Mouse (Mus musculus): ENCODE measurements at regions not wholly inside any gene's neighbourhood (a gene's known extent, or its start where the extent isn't known, plus 50 kb on each side); places are given as distances from the start of the nearest gene placed in this dataset.

DNA sequence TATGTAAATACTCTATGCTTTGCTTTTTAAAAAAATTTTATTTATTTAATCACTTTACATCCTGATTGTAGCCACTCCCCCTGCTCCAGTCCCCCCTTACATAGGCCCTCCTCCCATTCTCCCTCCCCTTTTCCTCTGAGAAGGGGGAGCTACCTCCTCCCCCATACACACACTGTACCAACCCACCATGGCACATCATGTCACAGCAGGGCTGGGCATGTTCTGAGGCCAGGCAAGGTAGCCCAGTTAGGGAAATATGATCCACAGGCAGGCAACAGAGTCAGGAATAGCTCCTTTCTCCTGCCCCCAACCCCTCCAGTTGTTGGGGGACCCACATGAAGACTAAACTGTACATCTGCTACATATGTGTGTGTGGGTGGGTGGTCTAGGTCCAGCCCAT is 1130.7 kb upstream of the Gulo start:
- DNase-seq (ENCODE audit: low read depth, low spot score), result no peak

DNA sequence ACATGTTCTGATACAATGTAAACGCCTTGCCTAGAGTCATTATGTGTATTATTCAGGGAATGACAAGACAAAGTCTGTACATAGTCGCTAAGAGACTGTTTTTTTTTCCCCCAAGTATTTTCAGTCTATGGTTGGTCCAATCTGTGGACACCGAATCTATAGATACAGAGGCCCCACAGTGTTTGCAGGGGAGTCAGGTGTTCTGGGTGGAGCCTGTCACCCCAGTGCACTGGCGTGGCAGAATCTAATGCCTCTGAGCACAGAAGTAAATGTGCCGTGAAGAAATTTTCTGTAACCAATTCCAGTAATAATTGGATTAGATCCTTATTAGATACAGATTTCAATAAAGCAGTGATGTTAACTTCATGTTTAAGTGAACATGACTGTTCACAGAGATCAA is 1130.1 kb upstream of the Gulo start:
- no peak for DNase-seq (ENCODE audit: low read depth, low spot score)

DNA sequence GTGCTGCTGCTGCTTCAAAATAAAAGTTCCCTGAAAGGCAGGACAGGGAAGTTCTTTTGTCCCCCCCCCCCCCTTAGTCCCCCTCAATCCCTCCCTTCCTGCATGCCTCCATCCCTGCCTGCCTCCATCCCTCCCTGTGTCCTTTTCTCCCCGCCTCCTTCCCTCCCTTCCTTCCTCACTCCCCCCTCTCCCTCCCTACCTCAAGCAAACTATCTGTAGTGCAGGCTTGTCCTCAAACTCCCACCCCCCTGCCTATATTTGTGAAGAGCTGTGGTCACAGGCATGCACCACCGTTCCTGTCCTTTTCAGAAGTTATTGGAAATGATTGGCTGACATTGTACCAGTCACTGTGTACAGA is 1127.1 kb upstream of the Gulo start:
- no peak for DNase-seq (ENCODE audit: low read depth, low spot score)

DNA sequence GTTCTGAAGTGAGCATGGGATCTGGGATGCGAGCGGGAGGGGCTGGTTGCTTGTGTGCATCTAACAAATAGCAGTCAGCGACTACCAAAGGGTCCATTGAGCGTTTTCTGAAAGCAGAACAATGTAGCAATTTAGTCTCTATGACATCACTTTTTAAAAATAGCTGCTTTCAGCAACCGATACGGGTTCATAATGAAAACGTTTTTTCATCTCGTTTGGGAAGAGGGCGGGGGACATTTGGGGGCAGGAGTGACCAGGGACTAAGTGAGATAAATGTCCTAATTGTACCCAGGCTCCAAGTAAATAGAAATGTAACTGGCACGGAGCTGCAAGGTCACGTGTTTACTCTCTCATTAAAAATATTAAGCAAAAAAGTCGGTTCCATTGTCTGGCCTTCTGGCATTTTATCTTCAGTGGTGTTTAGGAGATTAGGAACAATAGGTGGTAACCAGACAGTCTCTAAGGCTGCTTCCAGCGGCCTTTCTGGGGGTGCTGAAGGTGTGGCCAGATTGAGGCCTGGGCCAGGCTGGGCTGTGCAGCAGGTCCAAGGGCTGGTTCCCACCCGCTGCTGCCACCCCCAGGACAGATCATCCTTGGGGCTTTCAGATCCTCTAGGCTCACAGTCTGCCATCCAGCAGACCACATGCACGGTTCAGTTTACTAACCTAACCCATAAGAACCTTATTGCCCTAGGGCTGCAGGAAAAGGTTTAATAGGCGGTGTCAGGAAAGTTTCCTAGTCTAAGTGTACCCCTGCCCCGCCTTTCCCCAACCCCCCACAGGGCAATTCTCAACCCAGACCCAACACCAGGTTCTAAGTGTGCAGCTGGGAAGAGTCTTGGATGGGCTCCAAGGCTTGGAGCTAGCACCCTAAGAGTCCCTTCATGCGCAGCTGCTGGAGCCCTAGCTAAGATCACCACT is 1126.5 kb upstream of the Gulo start:
- no peak for DNase-seq (ENCODE audit: low read depth, low spot score)

DNA sequence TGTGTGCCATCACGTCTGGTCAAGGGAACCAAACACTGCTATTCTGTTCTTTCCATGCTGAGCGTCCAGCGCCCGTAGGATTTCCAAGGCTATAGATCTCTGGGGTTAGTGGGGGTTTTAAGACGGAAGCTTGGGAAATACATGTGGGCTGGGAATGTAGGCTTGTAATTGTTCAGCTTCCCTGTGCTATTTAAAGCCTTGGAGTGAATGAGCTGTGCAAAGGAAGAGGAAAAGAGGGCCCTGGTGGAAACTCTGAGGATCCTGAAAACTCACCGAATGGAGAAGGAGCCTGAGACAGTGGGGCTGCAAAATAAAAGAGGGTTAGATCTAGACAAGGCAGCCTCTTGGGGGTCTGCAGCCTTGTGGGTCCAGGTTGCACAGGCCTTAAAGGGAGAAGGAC is 1124.2 kb upstream of the Gulo start:
- DNase-seq (ENCODE audit: low read depth, low spot score), result no peak

DNA sequence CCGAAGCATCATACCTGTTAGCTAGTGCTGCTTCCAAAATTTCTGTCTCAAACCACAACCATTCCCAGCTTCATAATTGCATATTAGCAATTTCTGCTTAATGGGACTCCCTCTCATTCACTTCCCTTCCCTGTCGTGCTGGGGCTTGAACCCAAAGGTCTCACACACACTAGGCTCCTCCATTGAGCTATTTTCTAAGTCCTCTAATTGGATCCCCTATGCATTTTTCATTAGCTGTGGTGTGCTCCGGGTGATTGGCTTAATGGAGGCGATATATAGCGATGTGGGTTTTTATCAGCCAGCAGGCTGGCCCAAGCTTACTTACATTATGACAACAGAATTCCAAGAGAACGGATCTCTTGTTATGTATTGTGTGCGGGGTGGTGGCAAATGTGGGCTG is 1118.1 kb upstream of the Gulo start:
- no peak for DNase-seq (ENCODE audit: low read depth, low spot score)

DNA sequence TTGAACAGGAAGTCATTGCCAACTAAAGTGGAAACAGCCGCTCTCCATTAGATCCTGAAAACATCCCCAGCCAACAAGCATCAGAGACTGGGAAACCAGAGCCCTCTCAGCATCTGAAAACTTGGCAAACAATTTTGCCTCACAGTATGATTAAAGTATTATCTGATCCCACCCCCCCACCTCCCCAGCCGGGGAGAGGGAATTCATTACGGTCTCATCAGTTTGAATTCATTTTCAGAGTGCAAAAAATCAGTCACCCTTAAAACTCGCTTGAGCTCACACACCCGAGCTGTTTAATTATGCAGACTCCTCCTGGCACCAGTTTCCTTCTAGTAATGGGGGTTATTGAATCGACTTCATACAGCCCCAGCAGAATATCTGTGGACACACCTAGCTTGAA is 1117.2 kb upstream of the Gulo start:
- DNase-seq (ENCODE audit: low read depth, low spot score), result no peak

DNA sequence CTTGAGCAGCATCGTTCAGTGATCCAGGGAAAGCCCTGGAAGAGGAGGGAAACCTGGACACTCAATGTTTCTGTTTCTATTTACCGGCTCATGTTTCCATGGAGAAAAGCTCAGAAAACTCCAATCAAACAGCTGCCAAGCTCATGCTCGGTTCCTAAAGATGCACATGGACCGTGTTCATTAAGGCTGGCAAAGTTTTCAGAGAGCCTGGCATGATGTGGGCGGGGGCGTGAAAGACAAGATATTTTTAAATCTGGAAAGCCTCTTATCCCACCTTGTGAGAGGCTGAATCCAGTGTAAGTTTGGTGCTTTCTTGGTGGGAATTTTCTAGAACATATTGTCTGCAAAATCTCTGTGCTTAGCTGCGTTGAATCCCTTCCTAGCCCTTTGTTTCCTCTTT is 1114.3 kb upstream of the Gulo start:
- DNase-seq (ENCODE audit: low read depth, low spot score), result no peak
